Mouse (Mus musculus) cerebellum, postnatal 10 days (tissue): ENCODE measurements around the gene Rsc1a1.

Experiments used
- DNase-seq, 2 experiments: peaks; one replicate each; pipeline ENCODE4 v3.0.0; 2021; ENCODE audit warnings: mixed read lengths in 2 of 2

The Rsc1a1 gene

DNA sequence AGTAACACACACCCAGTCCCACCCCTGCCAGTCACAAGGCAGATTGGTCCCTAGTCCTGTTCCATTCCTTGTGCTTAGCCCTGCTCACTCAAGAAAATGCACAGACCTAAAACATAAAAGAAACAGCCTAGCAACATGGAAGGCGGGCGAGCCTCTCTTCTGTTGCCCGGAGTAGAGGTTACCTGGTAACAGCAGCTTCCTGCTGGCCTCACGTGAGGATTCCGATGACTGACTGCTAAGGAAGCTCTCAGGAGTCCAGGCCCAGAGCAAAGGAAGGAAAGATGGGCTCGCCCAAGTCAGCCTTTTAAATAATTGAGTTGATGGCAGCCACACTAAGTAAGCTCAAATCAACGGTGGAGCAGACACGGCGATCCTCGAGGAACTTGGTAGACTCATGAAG is 33.5 kb downstream of the Rsc1a1 start:
- no peak for DNase-seq

DNA sequence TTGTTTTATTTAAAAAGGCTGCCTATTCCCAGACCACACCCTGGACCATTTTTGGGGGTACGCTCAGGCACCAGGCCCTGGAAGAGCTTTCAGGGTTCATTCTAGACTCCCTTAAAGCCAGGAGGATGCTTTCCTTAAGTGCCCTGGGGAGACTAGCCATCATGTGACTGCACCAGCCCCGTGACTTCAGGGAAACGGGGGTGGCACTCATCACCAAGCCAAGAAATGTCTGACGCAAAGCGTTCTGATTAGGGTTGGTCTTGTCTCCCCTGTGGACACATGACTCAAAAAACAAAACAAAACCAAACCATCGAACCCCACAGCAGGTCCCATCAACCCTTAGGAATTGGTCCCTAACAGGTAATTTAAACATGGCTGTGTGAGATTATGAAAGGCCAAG is 34.1 kb downstream of the Rsc1a1 start:
- no peak for DNase-seq

DNA sequence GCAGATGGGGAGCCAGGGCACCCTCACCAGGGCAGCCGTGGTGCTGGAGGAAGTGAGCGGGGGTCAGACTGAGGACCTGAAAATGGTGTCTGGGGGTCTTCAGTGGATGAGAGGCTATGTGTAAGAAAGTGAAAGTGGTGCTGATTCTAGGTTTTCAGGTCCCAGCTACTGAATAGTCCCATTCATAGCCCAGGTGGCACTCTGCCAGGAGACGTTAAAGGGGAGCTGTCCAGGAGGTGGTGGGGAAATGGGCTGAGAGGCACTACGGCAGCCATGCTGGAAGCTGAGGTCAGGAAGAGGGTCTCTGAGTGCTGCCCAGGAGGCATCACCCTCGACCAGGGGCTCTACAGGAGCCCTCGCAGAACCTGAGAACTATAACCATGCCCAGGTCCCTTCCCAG is 36.2 kb downstream of the Rsc1a1 start:
- peak; percentile 47 to 58 for DNase-seq

DNA sequence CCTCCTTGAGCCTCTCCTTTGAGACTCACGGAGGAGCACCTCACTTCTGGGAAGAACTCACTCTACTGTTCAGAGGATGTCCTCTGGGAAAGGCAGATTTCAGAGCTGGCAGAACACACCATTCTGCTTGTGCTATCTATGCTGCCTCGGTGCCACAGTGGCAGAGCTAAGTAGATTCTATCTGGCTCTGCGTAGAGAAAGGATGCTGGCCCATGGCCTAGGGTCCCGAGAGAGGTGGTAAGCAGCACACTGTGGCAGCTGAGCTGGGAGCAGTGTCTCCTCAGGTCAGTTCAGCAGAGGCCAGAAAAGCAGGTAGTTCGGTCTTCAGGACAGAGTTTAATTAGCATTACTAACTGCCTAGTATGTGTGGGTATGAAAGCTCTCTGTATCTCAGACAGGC is 37.1 kb downstream of the Rsc1a1 start:
- DNase-seq: no peak

DNA sequence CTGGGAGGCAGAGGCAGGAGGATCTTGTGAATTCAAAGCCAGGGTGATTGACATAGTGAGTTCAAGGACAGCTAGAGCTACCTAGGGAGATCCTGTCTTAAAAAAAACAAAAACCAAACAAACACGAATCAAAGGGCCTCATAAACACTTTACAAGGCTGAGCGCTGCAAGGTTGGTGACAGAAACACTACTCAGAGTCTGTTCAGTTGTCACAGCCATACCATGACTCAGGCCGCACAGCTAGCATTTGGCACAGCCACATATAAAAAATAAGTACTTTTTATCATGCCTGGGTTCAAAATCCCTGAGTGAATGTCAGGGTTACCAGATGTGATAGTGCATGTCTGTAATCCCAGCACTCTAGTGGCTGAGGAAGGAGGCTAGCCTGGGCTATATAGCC is 38.2 kb downstream of the Rsc1a1 start:
- no peak for DNase-seq

DNA sequence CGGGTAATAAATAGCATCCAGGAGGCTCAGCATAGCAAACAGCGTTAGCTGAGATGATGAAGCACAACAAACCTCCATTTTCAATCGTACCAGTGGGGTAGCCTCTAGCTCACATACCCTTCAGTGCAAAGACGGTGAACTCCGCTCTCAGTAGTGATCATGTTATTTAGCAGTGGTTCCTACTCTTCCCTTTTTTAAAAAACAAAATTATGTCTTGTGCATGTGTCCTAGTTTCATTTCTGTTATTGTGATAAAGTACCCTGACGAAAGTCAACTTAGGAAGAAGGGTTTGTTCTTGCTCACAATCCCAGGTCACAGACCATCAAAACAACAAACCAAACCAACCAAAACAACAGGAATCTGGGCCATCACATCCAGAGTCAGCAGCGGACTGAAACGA is 39.4 kb downstream of the Rsc1a1 start:
- no peak for DNase-seq

DNA sequence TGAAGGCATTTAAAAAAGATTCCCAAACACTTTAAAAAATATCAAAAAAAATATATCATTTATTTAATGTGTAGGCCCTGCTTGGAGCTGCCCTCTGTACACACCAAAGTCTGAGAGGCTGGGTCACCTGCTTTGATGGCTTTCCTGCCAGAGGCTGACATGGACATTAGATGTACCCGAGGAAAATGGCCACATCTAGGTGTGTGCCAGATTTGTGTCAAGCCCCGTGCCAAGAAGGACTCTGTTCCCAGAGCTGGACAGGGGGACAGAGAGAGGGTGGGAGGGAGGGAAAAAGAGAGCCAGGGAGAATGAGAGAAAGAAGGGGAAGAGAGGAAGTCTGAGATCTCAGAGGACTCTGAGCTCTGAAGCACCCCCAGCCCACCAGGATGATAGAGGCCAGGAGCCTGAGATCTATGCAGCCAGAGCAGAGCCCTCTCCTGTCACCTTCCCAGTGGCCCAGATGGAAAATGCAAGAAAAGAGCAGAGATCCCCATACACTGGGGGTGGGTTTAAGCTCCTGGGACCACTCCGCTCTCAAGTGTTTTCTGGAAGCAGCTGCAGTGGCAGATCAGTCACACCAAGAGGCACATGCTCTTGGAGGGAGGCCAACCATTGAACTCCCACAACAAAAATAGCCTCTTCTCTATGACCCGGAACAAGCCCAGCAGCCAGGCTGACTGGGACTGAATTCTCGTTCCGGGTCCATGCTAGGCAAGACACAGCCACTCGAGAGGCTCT is 42.1 kb downstream of the Rsc1a1 start:
- peak; percentile 85 to 87 for DNase-seq

DNA sequence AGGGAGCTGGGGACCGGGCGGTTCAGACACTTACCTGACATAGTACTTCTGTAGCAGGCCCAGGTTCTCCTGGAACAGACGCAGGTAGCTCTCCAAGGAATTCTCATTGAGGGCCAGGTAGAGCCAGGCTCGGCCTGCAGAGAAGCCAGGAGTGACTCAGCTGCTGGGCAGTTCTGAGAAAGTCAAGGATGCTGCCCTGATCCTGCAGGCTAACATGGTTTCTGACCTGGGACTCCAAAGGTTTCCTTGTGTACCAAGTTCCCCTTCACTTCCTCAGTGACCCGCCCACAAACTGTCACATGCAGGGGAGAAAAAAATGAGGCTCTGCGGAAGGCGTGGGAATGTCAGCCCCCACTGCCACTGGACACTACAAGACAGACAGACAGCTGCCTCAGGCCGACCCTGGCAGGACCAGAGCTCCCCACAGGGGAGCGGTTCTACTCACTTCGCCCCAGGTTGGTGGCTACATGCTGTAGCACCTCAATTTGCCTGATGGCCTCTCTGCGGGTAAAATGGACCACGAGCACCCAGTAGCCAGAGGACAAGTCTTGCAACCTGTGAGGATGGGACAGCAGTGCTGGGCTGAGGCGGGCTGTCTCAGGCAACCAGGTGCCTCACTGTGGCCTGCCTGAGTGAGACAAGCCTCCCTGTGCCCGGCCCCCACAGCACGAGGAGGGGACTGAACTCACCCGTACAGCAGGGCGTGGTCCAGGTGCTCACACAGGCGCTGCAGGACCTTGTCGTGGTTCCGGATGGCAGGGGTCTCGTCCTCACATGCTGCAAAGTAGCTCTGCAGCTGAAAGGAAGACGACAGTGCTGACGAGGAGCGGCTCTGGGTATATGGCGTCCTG is 43.2 kb downstream of the Rsc1a1 start:
- DNase-seq: no peak

DNA sequence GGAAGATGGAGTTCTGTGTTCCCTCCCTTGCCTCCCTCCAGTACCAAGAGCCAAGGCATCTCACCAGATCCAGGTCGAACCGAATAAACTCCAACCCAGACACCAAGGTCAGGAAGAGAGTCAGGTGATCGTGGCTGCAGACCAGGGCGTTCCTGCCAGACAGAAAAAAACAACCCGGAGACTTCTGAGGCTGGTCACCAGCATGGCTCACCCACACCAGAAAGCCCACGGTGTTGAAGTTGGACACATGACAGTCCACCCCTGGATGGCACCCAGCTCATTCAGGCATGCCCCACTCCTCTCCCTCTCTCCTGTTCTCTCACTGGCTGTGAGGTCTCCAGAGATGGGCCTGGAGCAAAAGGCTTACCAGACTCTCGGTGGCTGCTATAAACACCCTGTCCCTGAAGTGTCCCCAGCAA is 44.0 kb downstream of the Rsc1a1 start:
- DNase-seq: peak; percentile 55 to 62

DNA sequence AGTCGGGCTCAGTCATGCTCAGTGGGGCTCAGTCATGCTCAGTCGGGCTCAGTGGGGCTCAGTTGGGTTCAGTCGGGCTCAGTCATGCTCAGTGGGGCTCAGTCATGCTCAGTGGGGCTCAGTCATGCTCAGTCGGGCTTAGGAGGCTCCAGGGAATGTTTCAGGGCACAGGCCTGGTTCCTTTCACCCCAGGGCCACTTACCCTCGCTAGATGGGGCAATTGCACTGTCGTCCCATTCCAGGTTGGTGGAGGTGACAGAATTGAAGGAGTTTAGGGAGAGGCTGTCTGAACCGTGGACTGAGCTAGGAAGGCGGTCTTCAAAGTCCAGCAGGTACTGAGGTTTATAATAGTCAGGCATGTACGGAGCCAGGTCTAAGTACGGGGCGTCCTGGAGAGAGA is 45.9 kb downstream of the Rsc1a1 start:
- DNase-seq: no peak

DNA sequence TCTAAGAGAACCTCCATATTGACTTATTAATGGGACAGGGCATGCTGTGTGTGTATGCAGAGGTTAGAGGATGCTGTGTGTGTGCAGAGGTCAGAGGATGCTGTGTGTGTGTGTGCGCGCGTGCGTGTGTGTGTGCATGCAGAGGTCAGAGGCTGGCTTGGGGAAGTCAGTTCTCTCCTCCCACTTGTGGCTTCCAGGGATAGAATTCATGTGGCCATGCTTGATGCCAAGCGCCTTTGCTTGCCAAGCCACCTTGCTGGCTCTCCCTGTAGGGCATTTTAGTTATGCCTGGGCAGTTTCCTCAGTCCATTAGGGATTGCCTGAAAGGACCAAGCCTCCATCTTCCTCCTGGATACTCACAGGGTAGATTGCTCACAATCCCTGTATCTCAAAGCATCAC is 48.7 kb downstream of the Rsc1a1 start:
- DNase-seq: no peak

DNA sequence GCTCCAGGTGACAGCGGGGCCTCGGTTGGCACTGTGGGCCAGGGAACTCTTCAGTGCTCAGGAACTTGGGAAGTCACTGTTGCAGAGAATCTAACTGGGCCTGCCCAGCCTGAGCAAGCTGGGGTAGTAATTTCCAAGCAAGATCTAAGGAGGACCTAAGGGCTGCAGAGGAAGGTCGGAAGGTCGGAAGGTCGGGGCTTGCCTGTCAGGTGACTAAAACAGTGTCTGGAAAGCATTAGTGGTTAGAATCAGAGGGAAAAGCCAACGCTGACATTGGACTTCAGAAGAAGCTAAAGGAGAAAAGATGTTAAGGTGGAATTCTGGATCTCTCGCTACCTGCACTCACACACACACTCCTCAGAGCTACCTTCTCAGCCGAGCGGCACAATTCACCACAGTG is 49.4 kb downstream of the Rsc1a1 start:
- DNase-seq: no peak
